In genomic region chr10:62979667-62980038, GRCm38 (mm10) we compare ENCODE assay signal across 8 mouse cellular contexts. TPM values are rescaled to one million over a fixed set of nuclear protein-coding genes. Genes with fewer than 3 reads are reported as not detected.
A peak's percentile ranks its signal among the peaks of the same experiment; 100 is the strongest.
DNase-seq lines count a peak whose midpoint lies in the region; ATAC-seq and TF ChIP-seq lines count a peak whose summit lies in the region.

No protein-coding gene starts in this region.

- peak overlapping the region; percentile 96 for H3K4me3 ChIP-seq in heart, embryonic 15.5 days
- H3K4me3 ChIP-seq in G1E (ENCODE audit: low read depth, low read length): peak overlapping the region; percentile 76
- H3K4me3 ChIP-seq in hindbrain, embryonic 10.5 days: peak overlapping the region; percentile 84
- peak overlapping the region; percentile 14; the same call in 1 of the 2 replicates for H3K4me3 ChIP-seq in macrophage (ENCODE audit: inconsistent target)

- H3K9me3 ChIP-seq in heart, embryonic 15.5 days (replicated peaks): no peaks in the 10 kb centered on the region
- no peaks in the 10 kb centered on the region for H3K9me3 ChIP-seq in G1E (replicated peaks)
- H3K9me3 ChIP-seq in hindbrain, embryonic 10.5 days: no peaks in the 10 kb centered on the region

- no peak overlapping the region for H3K27ac ChIP-seq in heart, embryonic 15.5 days
- H3K27ac ChIP-seq in hindbrain, embryonic 10.5 days: peak overlapping the region; percentile 95
- no peak overlapping the region for H3K27ac ChIP-seq in macrophage

- no peaks in the 10 kb centered on the region for H3K36me3 ChIP-seq in heart, embryonic 15.5 days
- H3K36me3 ChIP-seq in G1E (replicated peaks): peaks cover 22% of the 10 kb centered on the region
- peaks cover 38% of the 10 kb centered on the region for H3K36me3 ChIP-seq in hindbrain, embryonic 10.5 days
- no peaks in the 10 kb centered on the region for H3K36me3 ChIP-seq in macrophage (ENCODE audit: inconsistent target)

- no peak for TF ChIP-seq CTCF in G1E (IDR thresholded peaks at IDR 0.05; ENCODE audit: low read depth, low read length)

- peak overlapping the region; percentile 89 for H3K9ac ChIP-seq in heart, embryonic 15.5 days

- peaks cover 13% of the 10 kb centered on the region for H3K4me1 ChIP-seq in heart, embryonic 15.5 days (replicated peaks)
- peaks cover 8% of the 10 kb centered on the region for H3K4me1 ChIP-seq in G1E (ENCODE audit: insufficient read depth, low read depth, low read length)
- peaks cover 10% of the 10 kb centered on the region for H3K4me1 ChIP-seq in hindbrain, embryonic 10.5 days (replicated peaks)

- peaks cover 11% of the 10 kb centered on the region; the same call in 1 of the 2 replicates for H3K79me2 ChIP-seq in macrophage (ENCODE audit: inconsistent target)

- H3K27me3 ChIP-seq in heart, embryonic 15.5 days: no peaks in the 10 kb centered on the region
- no peaks in the 10 kb centered on the region for H3K27me3 ChIP-seq in G1E (ENCODE audit: insufficient read depth, low read length)
- no peaks in the 10 kb centered on the region for H3K27me3 ChIP-seq in hindbrain, embryonic 10.5 days (ENCODE audit: insufficient read depth, poor library complexity, severe bottlenecking)

- WGBS in heart, embryonic 15.5 days: 12% methylated on average over 10 of the region's 10 CpGs
- WGBS in hindbrain, embryonic 10.5 days: 8% methylated on average over 10 of the region's 10 CpGs
- WGBS in macrophage (ENCODE audit: missing documents): 21% methylated on average over 10 of the region's 10 CpGs

- ATAC-seq in heart, embryonic 15.5 days (replicated peaks; ENCODE audit: insufficient number of reproducible peaks, insufficient read depth, low FRiP score, low read depth): no peak
- no peak for ATAC-seq in G1E (ENCODE audit: extremely low read depth, insufficient number of reproducible peaks, low FRiP score, poor library complexity, severe bottlenecking)

- peak overlapping the region; percentile 75 for H3K4me2 ChIP-seq in heart, embryonic 15.5 days

- DNase-seq in heart, postnatal 14 days: no peak
- DNase-seq in G1E (ENCODE audit: low spot score): no peak
- no peak for DNase-seq in hindbrain, embryonic 10.5 days (ENCODE audit: low spot score)
- DNase-seq in layer of hippocampus, postnatal 14 days (ENCODE audit: low spot score in 2 of 2): no peak
- DNase-seq in layer of hippocampus, postnatal 36 days: no peak
- DNase-seq in urinary bladder, adult 18-20 months (ENCODE audit: low spot score in 2 of 2): no peak

- intact Hi-C loops in heart, postnatal 14 days (cut with DNase I): loop anchor here (10.0 kb wide), 1 partner anchor 85 kb away; the partner anchor contains the start of gene Pbld1

RNA-seq across cellular contexts. Expression of gene Rufy2, which starts 0.4 kb away (rescaled TPM):
- polyA plus RNA-seq in heart, embryonic 15.5 days (2015; fragmentation: Nextera tagmentation; extraction: Ambion mirVana): 15.0 and 17.4 TPM in 2 replicates
- 10 to 100 TPM; 12.1 to 13.1 TPM for total RNA-seq in heart, postnatal 14 days (2021)
- total RNA-seq in G1E (2014; fragmentation: Nextera tagmentation): 4.7 and 6.5 TPM in 2 replicates
- total RNA-seq in G1E (2017): 5.8 and 5.9 TPM in 2 replicates
- polyA plus RNA-seq in G1E (2012): 0.47 and 0.57 TPM in 2 replicates
- 20.6 and 23.4 TPM in 2 replicates for polyA plus RNA-seq in hindbrain, embryonic 10.5 days (2016; fragmentation: Nextera tagmentation; extraction: Ambion mirVana)
- total RNA-seq in macrophage (2018; cell fraction: chromatin; rRNA removed): 100 to 1,000 TPM in 3 of 26 experiments, 10 to 100 TPM in 23; 16.3 to 105 (median 57.5) TPM
- 10 to 100 TPM in 8 of 26 experiments, 1 to 10 TPM in 18; 3.6 to 12.5 (median 8.4) TPM for total RNA-seq in macrophage (2018; cell fraction: cytosol; rRNA removed)
- 10 to 100 TPM in 25 of 26 experiments, 1 to 10 TPM in 1; 9.3 to 67.3 (median 25.7) TPM for total RNA-seq in macrophage (2018; cell fraction: nucleus; rRNA removed)
- polyA plus RNA-seq in macrophage (2018): 9.7 to 10.9 TPM (median 10.0 TPM) in 3 replicates
- total RNA-seq in layer of hippocampus, postnatal 14 days (2021): 10 to 100 TPM; 68.9 to 74.6 TPM
- 10 to 100 TPM; 63.8 to 77.0 TPM for total RNA-seq in layer of hippocampus, postnatal 36 days (2021)

RNA-seq across cellular contexts. Expression of gene Dna2, which starts 32.8 kb away (rescaled TPM):
- polyA plus RNA-seq in heart, embryonic 15.5 days (2015; fragmentation: Nextera tagmentation; extraction: Ambion mirVana): 10.1 and 13.4 TPM in 2 replicates
- total RNA-seq in heart, postnatal 14 days (2021): 1 to 10 TPM; 1.7 to 1.9 TPM
- total RNA-seq in G1E (2014; fragmentation: Nextera tagmentation) (21.3 and 25.4 TPM in 2 replicates), G1E (2017) (21.4 and 24.5 TPM in 2 replicates)
- polyA plus RNA-seq in G1E (2012) (8.0 and 9.6 TPM in 2 replicates), macrophage (2018) (5.2 to 7.5 TPM (median 5.8 TPM) in 3 replicates)
- 21.0 and 32.2 TPM in 2 replicates for polyA plus RNA-seq in hindbrain, embryonic 10.5 days (2016; fragmentation: Nextera tagmentation; extraction: Ambion mirVana)
- 10 to 100 TPM in 17 of 26 experiments, 1 to 10 TPM in 9; 1.8 to 46.4 (median 16.0) TPM for total RNA-seq in macrophage (2018; cell fraction: chromatin; rRNA removed)
- 1 to 10 TPM in 25 of 26 experiments, under 1 TPM in 1; 0.62 to 6.4 (median 3.5) TPM for total RNA-seq in macrophage (2018; cell fraction: cytosol; rRNA removed)
- 10 to 100 TPM in 13 of 26 experiments, 1 to 10 TPM in 13; 2.1 to 41.7 (median 9.8) TPM for total RNA-seq in macrophage (2018; cell fraction: nucleus; rRNA removed)
- total RNA-seq in layer of hippocampus, postnatal 14 days (2021): 1 to 10 TPM; 1.8 to 2.1 TPM
- 1 to 10 TPM in 1 of 2 experiments, under 1 TPM in 1; 0.95 to 1.2 TPM for total RNA-seq in layer of hippocampus, postnatal 36 days (2021)

RNA-seq across cellular contexts. Expression of gene Hnrnph3, which starts 44.4 kb away (rescaled TPM):
- 58.1 and 64.8 TPM in 2 replicates for polyA plus RNA-seq in heart, embryonic 15.5 days (2015; fragmentation: Nextera tagmentation; extraction: Ambion mirVana)
- 10 to 100 TPM; 26.9 to 28.7 TPM for total RNA-seq in heart, postnatal 14 days (2021)
- total RNA-seq in G1E (2014; fragmentation: Nextera tagmentation): 12.2 and 26.2 TPM in 2 replicates
- 16.9 and 28.8 TPM in 2 replicates for total RNA-seq in G1E (2017)
- 7.3 and 7.8 TPM in 2 replicates for polyA plus RNA-seq in G1E (2012)
- 193 and 201 TPM in 2 replicates for polyA plus RNA-seq in hindbrain, embryonic 10.5 days (2016; fragmentation: Nextera tagmentation; extraction: Ambion mirVana)
- total RNA-seq in macrophage (2018; cell fraction: chromatin; rRNA removed): 100 to 1,000 TPM; 113 to 416 (median 171) TPM
- total RNA-seq in macrophage (2018; cell fraction: cytosol; rRNA removed): 10 to 100 TPM in 15 of 26 experiments, 1 to 10 TPM in 11; 7.1 to 21.0 (median 10.4) TPM
- 100 to 1,000 TPM in 6 of 26 experiments, 10 to 100 TPM in 20; 44.8 to 169 (median 82.7) TPM for total RNA-seq in macrophage (2018; cell fraction: nucleus; rRNA removed)
- 14.2 to 26.3 TPM (median 17.7 TPM) in 3 replicates for polyA plus RNA-seq in macrophage (2018)
- 10 to 100 TPM; 31.0 to 39.5 TPM for total RNA-seq in layer of hippocampus, postnatal 14 days (2021)
- 10 to 100 TPM; 52.9 to 60.8 TPM for total RNA-seq in layer of hippocampus, postnatal 36 days (2021)

RNA-seq across cellular contexts. Expression of gene Pbld2, which starts 44.5 kb away (rescaled TPM):
- polyA plus RNA-seq in heart, embryonic 15.5 days (2015; fragmentation: Nextera tagmentation; extraction: Ambion mirVana): 0.42 and 0.87 TPM in 2 replicates
- 1 to 10 TPM; 4.3 to 4.9 TPM for total RNA-seq in heart, postnatal 14 days (2021)
- total RNA-seq in G1E (2014; fragmentation: Nextera tagmentation): not detected in 2 replicates
- 0.23 TPM in 1 of 2 replicates, not detected in the other for total RNA-seq in G1E (2017)
- polyA plus RNA-seq in G1E (2012): not detected in 2 replicates
- polyA plus RNA-seq in hindbrain, embryonic 10.5 days (2016; fragmentation: Nextera tagmentation; extraction: Ambion mirVana): 0.52 and 0.88 TPM in 2 replicates
- total RNA-seq in macrophage (2018; cell fraction: chromatin; rRNA removed): 10 to 100 TPM in 1 of 26 experiments, 1 to 10 TPM in 14, under 1 TPM in 10, not detected in 1; 0.41 to 11.4 (median 1.3) TPM
- total RNA-seq in macrophage (2018; cell fraction: cytosol; rRNA removed): under 1 TPM in 16 of 26 experiments, not detected in 10; 0.07 to 0.44 (median 0.14) TPM
- 1 to 10 TPM in 11 of 26 experiments, under 1 TPM in 11, not detected in 4; 0.17 to 3.2 (median 1.0) TPM for total RNA-seq in macrophage (2018; cell fraction: nucleus; rRNA removed)
- polyA plus RNA-seq in macrophage (2018): 0.06 to 0.36 TPM in 2 of 3 replicates, not detected in the other
- 1 to 10 TPM; 1.8 to 3.0 TPM for total RNA-seq in layer of hippocampus, postnatal 14 days (2021)
- total RNA-seq in layer of hippocampus, postnatal 36 days (2021): 1 to 10 TPM; 1.7 to 2.3 TPM

RNA-seq across cellular contexts. Expression of gene Slc25a16, which starts 59.2 kb away (rescaled TPM):
- polyA plus RNA-seq in heart, embryonic 15.5 days (2015; fragmentation: Nextera tagmentation; extraction: Ambion mirVana): 12.0 and 13.1 TPM in 2 replicates
- total RNA-seq in heart, postnatal 14 days (2021): 10 to 100 TPM; 21.9 to 22.3 TPM
- total RNA-seq in G1E (2014; fragmentation: Nextera tagmentation): 14.0 and 14.7 TPM in 2 replicates
- total RNA-seq in G1E (2017): 12.1 and 14.2 TPM in 2 replicates
- 7.2 and 9.7 TPM in 2 replicates for polyA plus RNA-seq in G1E (2012)
- 9.3 and 9.6 TPM in 2 replicates for polyA plus RNA-seq in hindbrain, embryonic 10.5 days (2016; fragmentation: Nextera tagmentation; extraction: Ambion mirVana)
- 10 to 100 TPM in 9 of 26 experiments, 1 to 10 TPM in 17; 1.2 to 23.0 (median 6.8) TPM for total RNA-seq in macrophage (2018; cell fraction: chromatin; rRNA removed)
- total RNA-seq in macrophage (2018; cell fraction: cytosol; rRNA removed): 10 to 100 TPM in 24 of 26 experiments, 1 to 10 TPM in 2; 8.5 to 19.0 (median 14.5) TPM
- total RNA-seq in macrophage (2018; cell fraction: nucleus; rRNA removed): 10 to 100 TPM in 9 of 26 experiments, 1 to 10 TPM in 17; 3.0 to 18.9 (median 8.2) TPM
- polyA plus RNA-seq in macrophage (2018): 10.9 to 14.1 TPM (median 13.0 TPM) in 3 replicates
- 10 to 100 TPM; 41.3 to 45.0 TPM for total RNA-seq in layer of hippocampus, postnatal 14 days (2021)
- 10 to 100 TPM; 34.9 to 41.6 TPM for total RNA-seq in layer of hippocampus, postnatal 36 days (2021)

Comparison
In these comparisons a context has a peak if more than half of its experiments do, and no peak if none do; other contexts are left out.
1. H3K4me3 ChIP-seq: peak in every context shown above with its lines; median percentile 96 in heart, embryonic 15.5 days; 84 in hindbrain, embryonic 10.5 days; 76 in G1E; 14 in macrophage.
2. RNA of gene Rufy2, which starts 0.4 kb away (total RNA-seq): 63.8 to 77.0 TPM in layer of hippocampus, postnatal 36 days and 68.9 to 74.6 TPM in layer of hippocampus, postnatal 14 days; 12.1 to 13.1 TPM in heart, postnatal 14 days and 4.7 to 6.5 TPM in G1E; every median in the first group is over 4 times any median in the second.
3. RNA of gene Dna2, which starts 32.8 kb away (total RNA-seq): 21.3 to 25.4 TPM in G1E; 1.8 to 2.1 TPM in layer of hippocampus, postnatal 14 days, 1.7 to 1.9 TPM in heart, postnatal 14 days and 0.95 to 1.2 TPM in layer of hippocampus, postnatal 36 days; every median in the first group is over 4 times any median in the second.